In genomic region chr9:124456572-124456971, GRCm38 (mm10) we compare ENCODE assay signal across 10 mouse cellular contexts. TPM values are rescaled to one million over a fixed set of nuclear protein-coding genes. Genes with fewer than 3 reads are reported as not detected.
A peak's percentile ranks its signal among the peaks of the same experiment; 100 is the strongest.
DNase-seq lines count a peak whose midpoint lies in the region; ATAC-seq and TF ChIP-seq lines count a peak whose summit lies in the region.
"Had no signal": no experiment of that assay in that cellular context is flagged by ENCODE, and none has a peak within 500 bp of the region (broad histone marks: within the 10 kb centered on the region; RNA-seq: fewer than 3 reads in every experiment).

No protein-coding gene starts in this region.

- no peaks in the 10 kb centered on the region for H3K4me1 ChIP-seq in cerebellum, adult 2 months (ENCODE audit: control insufficient read depth, insufficient read depth, low read length)
- no peaks in the 10 kb centered on the region for H3K4me1 ChIP-seq in liver, embryonic 12.5 days
- H3K4me1 ChIP-seq in stomach, postnatal 0 days (replicated peaks; ENCODE audit: control insufficient read depth, insufficient read depth), result no peaks in the 10 kb centered on the region

- no peaks in the 10 kb centered on the region for H3K36me3 ChIP-seq in liver, embryonic 12.5 days
- no peaks in the 10 kb centered on the region for H3K36me3 ChIP-seq in stomach, postnatal 0 days (ENCODE audit: control insufficient read depth, insufficient read depth, low read length)

- no peak overlapping the region for H3K9ac ChIP-seq in liver, embryonic 12.5 days
- no peak overlapping the region for H3K9ac ChIP-seq in stomach, postnatal 0 days (ENCODE audit: low read length)

- 0 out of 2 replicates have a peak, but pooled peaks have one; percentile 32 for ATAC-seq in liver, embryonic 12.5 days
- ATAC-seq in stomach, postnatal 0 days (ENCODE audit: low FRiP score, low TSS enrichment), result 0 out of 2 replicates have a peak, but pooled peaks have one; percentile 61

- H3K27me3 ChIP-seq in cerebellum, adult 2 months (ENCODE audit: control insufficient read depth, insufficient read depth, low read length), result no peaks in the 10 kb centered on the region
- H3K27me3 ChIP-seq in liver, embryonic 12.5 days (replicated peaks), result no peaks in the 10 kb centered on the region
- H3K27me3 ChIP-seq in stomach, postnatal 0 days (ENCODE audit: control insufficient read depth, insufficient read depth, low read length), result no peaks in the 10 kb centered on the region

- intact Hi-C loops in heart, postnatal 14 days (cut with DNase I), result no loop called here

- TF ChIP-seq POLR2A in cerebellum, adult 2 months (IDR thresholded peaks at IDR 0.05; ENCODE audit: borderline replicate concordance, insufficient read depth, low read length), result no peak

- no peak for DNase-seq in cerebellum, adult 2 months
- DNase-seq in cerebellum, adult 11-12 months, result no peak
- peak; percentile 1 for DNase-seq in right cerebral cortex, adult 18-20 months
- DNase-seq in right cerebral cortex, postnatal 36 days (ENCODE audit: low spot score in 2 of 2), result no peak
- DNase-seq in heart, postnatal 14 days, result peak; percentile 70 to 77
- DNase-seq in stomach, postnatal 0 days (ENCODE audit: low spot score), result peak; percentile 58
- DNase-seq in cerebellum, postnatal 36 days, result no peak

- H3K4me2 ChIP-seq in liver, embryonic 12.5 days, result no peak overlapping the region
- no peak overlapping the region for H3K4me2 ChIP-seq in stomach, postnatal 0 days (replicated peaks; ENCODE audit: low read depth)

- peak; percentile 26; the same call in 1 of the 2 replicates for TF ChIP-seq CTCF in cerebellum, adult 2 months (IDR thresholded peaks at IDR 0.05; ENCODE audit: borderline replicate concordance, insufficient read depth, low read depth, low read length)
- peak; percentile 86 for TF ChIP-seq CTCF in stomach, postnatal 0 days (IDR thresholded peaks at IDR 0.05; ENCODE audit: low read depth)

- H3K9me3 ChIP-seq in liver, embryonic 12.5 days (replicated peaks), result no peaks in the 10 kb centered on the region
- H3K9me3 ChIP-seq in stomach, postnatal 0 days (ENCODE audit: control insufficient read depth, low read length), result no peaks in the 10 kb centered on the region

- WGBS in cerebellum, adult 2 months, result 2% methylated on average over 1 of the region's 1 CpGs
- WGBS in liver, embryonic 12.5 days (ENCODE audit: insufficient replicate concordance), result 6% methylated on average over 1 of the region's 1 CpGs
- 0% methylated on average over 1 of the region's 1 CpGs for WGBS in stomach, postnatal 0 days

- no peak for TF ChIP-seq EP300 in stomach, postnatal 0 days (optimal IDR thresholded peaks at IDR 0.05)

- no peak overlapping the region for H3K27ac ChIP-seq in cerebellum, adult 2 months (ENCODE audit: insufficient read depth, low read length)
- no peak overlapping the region for H3K27ac ChIP-seq in liver, embryonic 12.5 days
- H3K27ac ChIP-seq in stomach, postnatal 0 days (replicated peaks), result no peak overlapping the region

- no peak overlapping the region for H3K4me3 ChIP-seq in cerebellum, adult 2 months (replicated peaks; ENCODE audit: insufficient read depth, low read depth, low read length)
- H3K4me3 ChIP-seq in liver, embryonic 12.5 days, result no peak overlapping the region
- no peak overlapping the region for H3K4me3 ChIP-seq in stomach, postnatal 0 days (ENCODE audit: low read depth, low read length)

RNA-seq across cellular contexts. Expression of gene Ppp2r3d, which starts 20.1 kb away (rescaled TPM):
- 163 and 167 TPM in 2 replicates for polyA plus RNA-seq in cerebellum, adult 2 months (2012; rRNA removed)
- 100 to 1,000 TPM; 117 to 121 TPM for total RNA-seq in heart, postnatal 14 days (2021)
- 58.3 and 58.8 TPM in 2 replicates for polyA plus RNA-seq in liver, embryonic 12.5 days (2016; fragmentation: Nextera tagmentation; extraction: Ambion mirVana)
- 78.9 and 88.2 TPM in 2 replicates for polyA plus RNA-seq in stomach, postnatal 0 days (2015; fragmentation: Nextera tagmentation; extraction: Ambion mirVana)

RNA-seq across cellular contexts. Expression of gene Gm21836, which starts 37.0 kb away (rescaled TPM):
- not detected in 2 replicates for polyA plus RNA-seq in cerebellum, adult 2 months (2012; rRNA removed)
- total RNA-seq in heart, postnatal 14 days (2021), result not detected
- not detected in 2 replicates for polyA plus RNA-seq in liver, embryonic 12.5 days (2016; fragmentation: Nextera tagmentation; extraction: Ambion mirVana)
- not detected in 2 replicates for polyA plus RNA-seq in stomach, postnatal 0 days (2015; fragmentation: Nextera tagmentation; extraction: Ambion mirVana)
- total RNA-seq: gastrocnemius, postnatal 36 days; neutrophil, adult 5-6 weeks had no signal

Comparison
In these comparisons a context has a peak if more than half of its experiments do, and no peak if none do; other contexts are left out.
1. DNase-seq: peak in right cerebral cortex, adult 18-20 months (single experiment), heart, postnatal 14 days (2 of 2) and stomach, postnatal 0 days (single experiment); none in cerebellum, adult 2 months (0 of 2), cerebellum, adult 11-12 months (single experiment), right cerebral cortex, postnatal 36 days (0 of 2) and cerebellum, postnatal 36 days (0 of 2).